Mouse (Mus musculus) kidney, embryonic 14.5 days (tissue): Measurements from ENCODE around the gene Mlf1. TPM values are rescaled to one million over a fixed set of nuclear protein-coding genes. Genes with fewer than 3 reads are reported as not detected.

Experiments used
- ATAC-seq: fragments of 200-750 bp; cut with Nextera tagmentation; 2 replicates; pipeline ENCODE4 v1.8.0; 2017; ENCODE audit warnings: moderate number of reproducible peaks, mild to moderate bottlenecking, moderate TSS enrichment, moderate library complexity; ENCODE audit not compliant: low FRiP score, low TSS enrichment
- H3K27ac ChIP-seq: fragments of 300-500 bp; sonication (generic); 2 replicates; pipeline ENCODE4 v1.5.1; 2014; ENCODE audit warnings: low read depth, mild to moderate bottlenecking, low read length, moderate library complexity, mixed read lengths
- H3K27me3 ChIP-seq: fragments of 300-500 bp; sonication (generic); 2 replicates; pipeline ENCODE4 v1.6.1; 2014; ENCODE audit warnings: mild to moderate bottlenecking, low read length; ENCODE audit not compliant: control insufficient read depth, insufficient read depth
- H3K36me3 ChIP-seq: fragments of 300-500 bp; sonication (generic); 2 replicates; pipeline ENCODE4 v1.6.1; 2014; ENCODE audit warnings: low read length, mixed read lengths; ENCODE audit not compliant: control insufficient read depth, insufficient read depth
- H3K4me1 ChIP-seq: fragments of 300-500 bp; sonication (generic); 2 replicates; pipeline ENCODE4 v1.6.1; 2014; ENCODE audit warnings: low read length, mixed read lengths; ENCODE audit not compliant: control insufficient read depth, insufficient read depth
- H3K4me2 ChIP-seq: fragments of 300-500 bp; sonication (generic); replicated peaks from 2 replicates; pipeline ENCODE4 v1.6.1; 2014; ENCODE audit warnings: low read depth, mild to moderate bottlenecking, low read length
- H3K4me3 ChIP-seq: fragments of 300-500 bp; sonication (generic); 2 replicates; pipeline ENCODE4 v1.5.1; 2014; ENCODE audit warnings: mild to moderate bottlenecking, low read length
- H3K9ac ChIP-seq: fragments of 300-500 bp; sonication (generic); 2 replicates; pipeline ENCODE4 v1.6.1; 2014; ENCODE audit warnings: low read depth, mild to moderate bottlenecking, low read length, moderate library complexity
- H3K9me3 ChIP-seq: fragments of 300-500 bp; sonication (generic); 2 replicates; pipeline ENCODE4 v1.6.1; 2016; ENCODE audit warnings: low read length; ENCODE audit not compliant: control insufficient read depth
- WGBS: fragments of 180-500 bp; shearing (Covaris S2); extraction: QIAGEN DNeasy Blood & Tissue Kit; methylation state at CpG from one replicate; pipeline ENCODE4 v1.1.7; 2014; 5-methylcytosine and 5-hydroxymethylcytosine counted together
- polyA plus RNA-seq: library from polyadenylated mRNA; unstranded; fragments of >200 nt; fragmentation: Nextera tagmentation; extraction: Ambion mirVana; gene quantifications from 2 replicates; pipeline ENCODE4 v1.2.1, GENCODE M21; 2014

The Mlf1 gene
- polyA plus RNA-seq, 1 experiment from 2014 or later: 13.4 TPM

DNA sequence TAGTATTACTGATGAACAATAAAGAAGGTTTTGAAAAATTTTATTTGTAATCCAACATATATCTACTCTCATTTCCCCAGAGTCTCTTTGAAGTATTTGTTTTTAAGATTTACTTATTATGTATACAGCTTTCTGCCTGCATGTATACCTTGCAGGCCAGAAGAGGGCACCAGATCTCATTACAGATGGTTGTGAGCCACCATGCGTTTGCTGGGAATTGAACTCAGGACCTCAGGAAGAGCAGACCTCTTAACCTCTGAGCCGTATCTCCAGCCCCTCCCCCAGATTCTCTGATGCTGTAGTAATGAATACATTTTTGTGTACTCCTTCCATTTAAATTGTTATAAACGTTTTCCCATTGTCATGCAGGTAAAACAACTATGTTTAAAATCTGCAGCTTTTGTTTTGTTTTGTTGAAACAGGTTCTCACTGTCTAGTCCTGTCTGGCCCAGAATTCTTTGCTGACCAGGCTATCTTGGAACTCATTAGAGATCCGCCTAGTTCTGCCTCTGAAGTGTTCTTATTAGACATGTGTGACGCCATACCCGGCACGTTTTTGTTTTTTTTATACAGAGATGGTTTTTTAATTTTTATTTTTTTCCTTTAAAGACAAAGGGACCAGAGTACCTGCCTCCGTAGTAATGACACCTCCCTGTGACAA, 55.6 kb downstream of the Mlf1 start:
- peak; percentile 79 for ATAC-seq
- no peak overlapping the region for H3K9ac ChIP-seq

GRCm38 (mm10) chr3:67429999-67430380, 56.1 kb downstream of the Mlf1 start, which contains the start of gene Gfm1:
Gene Gfm1 (plus strand): TSS chr3:67430096.
- peak within 1 kb of the TSS; percentile 76 for H3K9ac ChIP-seq
- peaks cover 24% of the 10 kb centered on the region for H3K36me3 ChIP-seq
- no peaks in the 10 kb centered on the region for H3K27me3 ChIP-seq
- H3K4me2 ChIP-seq: peak within 1 kb of the TSS; percentile 75
- H3K9me3 ChIP-seq: peaks cover 7% of the 10 kb centered on the region; the same call in 1 of the 2 replicates
- no peak within 1 kb of the TSS for H3K27ac ChIP-seq
- WGBS: under 1% methylated on average over 24 of the region's 24 CpGs
- H3K4me1 ChIP-seq: peaks cover 3% of the 10 kb centered on the region; the same call in 1 of the 2 replicates
- ATAC-seq: peak; percentile 97
- H3K4me3 ChIP-seq: peak within 1 kb of the TSS; percentile 98

More for the DNA sequence above, 55.6 kb downstream of the Mlf1 start:
- Histone ChIP-seq H3K27me3 (no peaks in the 10 kb centered on the region), H3K4me2 (peak overlapping the region; percentile 21; the same call in 1 of the 2 replicates), H3K9me3 (peaks cover 7% of the 10 kb centered on the region; the same call in 1 of the 2 replicates), H3K36me3 (peaks cover 23% of the 10 kb centered on the region), H3K4me1 (peaks cover 3% of the 10 kb centered on the region; the same call in 1 of the 2 replicates), H3K4me3 (peak overlapping the region; percentile 98), H3K27ac (no peak overlapping the region)
- WGBS: 32% methylated on average over 8 of the region's 8 CpGs

DNA sequence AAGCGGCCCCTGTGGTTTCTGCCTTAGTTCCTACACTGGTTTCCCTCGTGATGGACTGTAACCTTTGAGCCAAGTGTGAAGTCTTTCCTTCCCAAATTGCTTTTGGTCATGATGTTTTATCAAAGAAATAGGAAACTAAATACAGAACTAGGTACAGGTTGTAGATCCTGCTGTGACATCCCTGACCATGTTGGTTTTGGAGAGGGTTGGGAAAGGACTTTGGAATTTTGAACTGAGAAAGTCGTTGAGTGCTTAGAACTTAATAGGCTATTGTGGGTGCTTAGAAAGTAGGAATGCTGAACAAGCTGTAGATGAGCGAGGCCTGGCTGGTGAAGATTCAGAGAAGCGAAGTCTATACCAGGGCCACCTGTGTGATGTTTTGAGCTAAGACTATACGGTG, 60.1 kb downstream of the Mlf1 start:
- WGBS: 96% methylated on average over 6 of the region's 6 CpGs
- Histone ChIP-seq H3K9ac (no peak overlapping the region), H3K27me3 (no peaks in the 10 kb centered on the region), H3K4me1 (peaks cover 3% of the 10 kb centered on the region; the same call in 1 of the 2 replicates), H3K27ac (no peak overlapping the region), H3K36me3 (peaks cover 55% of the 10 kb centered on the region), H3K4me3 (no peak overlapping the region), H3K9me3 (no peaks in the 10 kb centered on the region), H3K4me2 (no peak overlapping the region)
- ATAC-seq: no peak

DNA sequence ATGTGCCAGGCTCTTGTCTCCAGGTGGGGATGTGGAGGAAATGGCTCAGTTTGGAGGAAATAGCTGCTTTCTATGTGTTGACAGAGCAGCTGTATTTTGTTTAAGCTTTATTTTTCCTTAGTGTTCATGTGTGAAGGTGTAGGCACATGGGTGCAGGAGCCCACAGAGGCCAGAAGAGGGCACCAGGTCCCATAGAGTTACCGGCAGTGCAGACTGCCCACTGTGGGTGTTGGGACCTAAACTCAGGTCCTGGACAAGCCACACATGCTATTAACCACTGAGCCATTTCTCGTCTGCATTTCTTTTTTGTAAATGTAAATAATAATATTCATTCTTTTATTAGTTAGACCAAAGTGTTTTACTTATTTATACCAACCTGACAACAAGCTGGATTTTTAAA, 73.2 kb downstream of the Mlf1 start:
- H3K9ac ChIP-seq: no peak overlapping the region
- no peak overlapping the region for H3K4me2 ChIP-seq
- H3K36me3 ChIP-seq: peaks cover 68% of the 10 kb centered on the region
- no peaks in the 10 kb centered on the region for H3K4me1 ChIP-seq
- no peak overlapping the region for H3K27ac ChIP-seq
- no peaks in the 10 kb centered on the region for H3K27me3 ChIP-seq
- no peak for ATAC-seq
- no peak overlapping the region for H3K4me3 ChIP-seq
- 91% methylated on average over 2 of the region's 2 CpGs for WGBS
- no peaks in the 10 kb centered on the region for H3K9me3 ChIP-seq

Other genes starting within 250 kb of the Mlf1 start
- gene Gm17402, start 1.1 kb downstream of the Mlf1 start, polyA plus RNA-seq: not detected in 2 replicates
- 31.9 and 63.3 TPM in 2 replicates for gene Gfm1, start 56.0 kb downstream of the Mlf1 start, polyA plus RNA-seq
- gene Lxn, start 89.8 kb downstream of the Mlf1 start, polyA plus RNA-seq: 68.8 and 68.9 TPM in 2 replicates
- 3.1 and 3.4 TPM in 2 replicates for gene Rarres1, start 141.4 kb downstream of the Mlf1 start, polyA plus RNA-seq
- 53.6 and 82.5 TPM in 2 replicates for gene Mfsd1, start 208.6 kb downstream of the Mlf1 start, polyA plus RNA-seq